Mouse (Mus musculus) brain, embryonic 14.5 days (tissue): ENCODE measurements at regions not wholly inside any gene's neighbourhood (a gene's known extent, or its start where the extent isn't known, plus 50 kb on each side); places are given as distances from the start of the nearest gene placed in this dataset.

Source experiments
- DNase-seq: peaks from one replicate; pipeline ENCODE4 v3.0.0-alpha.2; 2011; ENCODE audit warnings: low read depth
- CTCF ChIP-seq: fragments of 200-500 bp; IDR thresholded peaks from 2 replicates; pipeline ENCODE4 v1.5.1; 2012; ENCODE audit warnings: inconsistent platforms, mild to moderate bottlenecking, moderate library complexity, borderline replicate concordance; ENCODE audit not compliant: insufficient read depth, insufficient read length; ENCODE audit errors: extremely low read depth
- POLR2A ChIP-seq: fragments of 200-500 bp; IDR thresholded peaks from 2 replicates; pipeline ENCODE4 v1.6.1; 2012; ENCODE audit warnings: mild to moderate bottlenecking, inconsistent platforms, borderline replicate concordance; ENCODE audit not compliant: poor library complexity, insufficient read depth, insufficient read length, severe bottlenecking; ENCODE audit errors: extremely low read depth

DNA sequence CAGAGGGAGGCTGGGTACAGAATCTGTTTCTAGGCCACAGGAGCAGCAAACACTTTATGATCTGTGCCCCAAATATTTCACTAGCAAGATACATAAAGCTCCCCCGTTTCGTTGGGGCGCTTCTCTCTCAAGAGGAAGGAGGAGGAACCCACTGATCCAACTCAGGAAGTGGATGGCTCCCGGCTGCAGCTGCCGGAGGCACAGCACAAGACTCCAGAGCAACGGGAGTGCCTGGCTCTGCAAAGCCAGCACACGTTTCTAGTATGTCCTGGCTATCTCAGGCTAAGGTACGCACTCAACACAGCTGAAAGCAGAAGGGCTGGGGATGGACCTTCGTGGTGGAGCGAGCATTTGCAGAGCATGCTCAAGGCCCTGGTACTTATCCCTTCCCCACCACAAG lies 223.2 kb upstream of the Sox2 start:
- TF ChIP-seq POLR2A (no peak), CTCF (no peak)
- no peak for DNase-seq

DNA sequence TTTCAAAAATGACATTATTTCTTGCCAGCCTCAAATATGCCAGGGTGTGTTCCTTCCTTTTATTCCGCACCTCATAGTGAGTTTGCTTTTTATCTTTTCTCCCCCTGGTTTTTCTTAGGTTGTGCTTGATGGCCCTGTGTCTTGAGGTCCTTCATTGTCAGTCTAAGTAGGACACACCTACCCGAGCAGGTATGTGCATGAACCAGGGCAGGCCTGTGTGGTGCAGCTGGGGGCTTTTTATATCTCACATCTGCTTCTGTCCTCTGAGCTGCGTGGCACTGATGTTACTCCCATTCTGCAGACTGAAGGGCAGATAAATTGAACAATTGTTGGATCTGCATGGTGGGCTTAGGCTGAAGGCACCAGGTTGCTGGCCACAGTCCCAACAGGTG lies 238.3 kb upstream of the Sox2 start:
- TF ChIP-seq CTCF, result no peak
- no peak for TF ChIP-seq POLR2A
- no peak for DNase-seq

DNA sequence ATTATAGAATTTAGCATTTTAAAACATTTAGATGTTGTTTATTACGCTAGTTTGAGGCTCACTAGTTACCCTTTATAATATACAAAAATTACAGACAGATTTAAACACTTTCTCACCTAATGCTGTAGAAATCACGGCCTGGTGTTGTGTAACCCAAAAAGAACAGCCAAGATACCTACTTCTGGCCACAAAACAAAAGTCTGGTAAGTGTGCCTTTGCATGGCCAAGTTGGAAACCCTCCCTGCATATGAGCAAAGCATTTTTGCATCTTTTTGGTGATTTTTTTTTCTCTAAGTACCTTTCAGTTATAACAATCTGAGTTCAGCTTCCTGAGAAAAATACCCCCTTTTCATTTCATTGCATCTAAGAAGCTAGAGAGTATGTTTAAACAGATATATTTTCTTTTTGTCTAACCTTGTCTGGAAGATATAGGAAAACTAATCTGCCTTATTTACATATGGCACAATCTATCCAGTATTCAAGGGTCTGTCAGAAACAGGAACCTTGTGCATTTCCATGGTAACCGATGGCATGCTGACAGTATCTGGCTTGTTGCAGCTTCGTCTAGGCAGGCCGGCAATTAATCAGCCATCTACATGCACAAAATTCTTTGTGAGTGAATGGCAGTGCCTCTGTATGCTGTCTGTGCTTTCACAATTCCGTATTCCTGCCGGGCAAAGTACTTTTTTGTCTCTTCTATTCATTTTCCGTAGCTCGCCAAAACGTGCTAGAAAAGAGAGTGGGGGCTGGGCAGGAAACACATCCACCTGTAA lies 238.9 kb upstream of the Sox2 start:
- DNase-seq, result peak; percentile 98
- TF ChIP-seq POLR2A, result no peak
- TF ChIP-seq CTCF, result no peak

- peak; percentile 50 for DNase-seq
- TF ChIP-seq POLR2A, result no peak
- no peak for TF ChIP-seq CTCF
Observed at GRCm38 (mm10) chr3:34403586-34403985, 246.6 kb upstream of the Sox2 start.

DNA sequence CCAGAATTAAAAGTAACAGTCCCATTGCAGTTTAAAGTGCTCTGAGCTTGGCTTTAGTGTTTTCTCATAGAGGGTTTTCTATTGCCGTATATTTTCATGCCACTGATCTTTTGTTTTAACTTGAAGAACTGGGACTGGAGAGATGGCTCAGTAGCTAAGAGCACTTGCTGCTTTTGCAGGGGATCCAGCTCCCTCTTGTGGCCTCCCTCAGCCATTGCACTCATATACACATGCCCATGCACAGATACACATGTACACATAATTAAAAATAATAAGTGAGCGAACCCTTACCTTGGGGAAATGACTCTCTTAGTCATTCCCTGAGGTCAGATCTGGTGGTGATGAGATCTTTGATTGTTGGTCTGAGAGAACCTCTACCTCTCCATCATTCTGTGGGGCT lies 258.9 kb upstream of the Sox2 start:
- no peak for DNase-seq
- TF ChIP-seq POLR2A (no peak), CTCF (peak; percentile 21; the same call in 1 of the 2 replicates)

DNA sequence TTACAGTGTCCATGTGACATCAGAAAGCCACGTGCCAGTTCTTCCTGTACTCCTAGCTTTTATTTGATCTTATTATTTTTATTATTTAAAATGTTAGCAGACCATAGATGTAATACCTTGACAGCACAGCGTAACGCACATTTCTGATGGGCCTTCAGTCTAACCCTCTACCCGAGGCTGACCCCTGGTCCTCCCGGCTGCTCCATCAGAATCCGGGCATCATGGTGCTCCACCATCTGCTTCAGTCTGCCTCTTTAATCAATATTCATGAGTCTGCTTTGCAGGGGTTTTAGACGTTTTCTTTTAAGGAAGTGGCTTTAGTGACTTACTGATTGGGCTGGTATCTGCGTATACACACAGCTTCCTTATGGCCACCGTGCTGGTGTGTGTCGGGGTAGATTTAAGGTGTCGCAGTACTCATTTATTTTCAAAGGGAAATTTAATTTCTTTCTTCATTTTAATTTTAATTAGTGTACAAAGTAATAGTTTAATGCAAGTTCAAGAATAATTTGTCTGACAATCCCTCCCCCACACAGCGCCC lies 265.2 kb upstream of the Sox2 start:
- DNase-seq, result peak; percentile 43
- no peak for TF ChIP-seq CTCF
- no peak for TF ChIP-seq POLR2A

GRCm38 (mm10) chr3:34377913-34378312 lies 272.3 kb upstream of the Sox2 start:
- DNase-seq, result peak; percentile 47
- TF ChIP-seq CTCF (no peak), POLR2A (no peak)

DNA sequence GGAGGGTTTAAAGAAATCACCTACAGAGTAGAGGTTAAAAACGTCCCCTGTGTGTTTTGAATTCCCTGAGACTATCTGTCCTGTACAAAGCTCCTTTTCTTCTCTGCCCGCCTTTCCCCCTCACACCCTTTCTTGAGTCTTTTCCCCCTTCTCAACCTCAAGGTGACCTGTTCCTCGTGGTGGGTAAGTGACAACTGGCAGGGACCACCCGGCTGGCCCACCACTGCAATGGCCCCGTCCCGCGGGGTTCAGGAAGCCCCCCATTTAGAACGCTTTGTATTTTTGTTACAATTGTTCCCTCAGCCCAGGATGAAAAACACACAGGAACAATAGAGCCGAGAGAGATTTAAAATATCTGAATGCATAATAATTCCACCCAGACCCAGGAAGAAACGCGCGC lies 272.9 kb upstream of the Sox2 start:
- TF ChIP-seq CTCF (no peak), POLR2A (no peak)
- peak; percentile 44 for DNase-seq

- DNase-seq, result no peak
- TF ChIP-seq CTCF (no peak), POLR2A (no peak)
Observed at GRCm38 (mm10) chr3:34371418-34371817, 278.8 kb upstream of the Sox2 start.

DNA sequence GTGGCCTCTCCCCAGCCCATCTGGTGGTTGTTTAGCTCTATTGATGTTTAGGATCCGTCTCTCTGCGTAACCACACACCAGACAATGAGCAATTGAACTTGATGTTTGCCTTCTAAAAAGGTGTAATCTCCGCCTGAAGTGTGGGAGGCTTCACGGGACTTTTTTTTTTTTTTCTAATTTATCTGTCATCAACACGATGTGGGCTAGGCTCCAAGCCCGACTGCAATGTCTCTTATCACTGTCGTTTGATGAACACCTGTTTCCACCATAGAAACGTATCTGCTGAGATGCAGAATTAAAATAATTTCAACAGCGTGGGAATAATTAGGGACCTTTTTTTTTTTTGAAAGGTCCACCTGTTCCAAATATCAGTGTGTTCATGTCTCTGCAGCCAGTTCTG lies 257.0 kb upstream of the Dnajc19 start:
- no peak for DNase-seq
- TF ChIP-seq POLR2A, result no peak
- no peak for TF ChIP-seq CTCF

DNA sequence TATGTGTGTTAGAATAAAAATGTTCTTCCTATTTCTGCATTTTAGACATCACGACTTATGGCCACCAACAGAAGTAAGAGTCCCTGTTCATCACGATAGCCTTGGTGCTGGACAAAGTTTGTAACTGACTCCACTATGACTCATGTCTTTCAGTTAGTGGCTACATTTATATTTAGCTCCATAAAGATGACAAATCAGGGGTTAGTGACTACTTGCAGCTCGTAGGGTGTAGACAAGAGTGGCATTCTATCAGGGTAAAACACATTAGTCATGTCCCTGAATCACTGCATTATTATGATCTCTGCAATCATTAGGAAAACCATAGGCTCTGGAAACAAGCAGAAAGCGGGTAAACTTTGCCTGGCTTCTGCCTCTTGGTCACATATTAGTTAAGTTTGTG lies 252.4 kb upstream of the Dnajc19 start:
- no peak for DNase-seq
- TF ChIP-seq POLR2A, result no peak
- no peak for TF ChIP-seq CTCF

- no peak for TF ChIP-seq CTCF
- no peak for TF ChIP-seq POLR2A
- DNase-seq, result no peak
Observed at GRCm38 (mm10) chr3:34331889-34332276, 250.8 kb upstream of the Dnajc19 start.
